Mouse (Mus musculus) kidney, adult 9 months (tissue): ENCODE measurements at regions not wholly inside any gene's neighbourhood (a gene's known extent, or its start where the extent isn't known, plus 50 kb on each side); places are given as distances from the start of the nearest gene placed in this dataset.

ENCODE experiments used
- DNase-seq: peaks from one replicate; pipeline ENCODE4 v3.0.0; 2022

DNA sequence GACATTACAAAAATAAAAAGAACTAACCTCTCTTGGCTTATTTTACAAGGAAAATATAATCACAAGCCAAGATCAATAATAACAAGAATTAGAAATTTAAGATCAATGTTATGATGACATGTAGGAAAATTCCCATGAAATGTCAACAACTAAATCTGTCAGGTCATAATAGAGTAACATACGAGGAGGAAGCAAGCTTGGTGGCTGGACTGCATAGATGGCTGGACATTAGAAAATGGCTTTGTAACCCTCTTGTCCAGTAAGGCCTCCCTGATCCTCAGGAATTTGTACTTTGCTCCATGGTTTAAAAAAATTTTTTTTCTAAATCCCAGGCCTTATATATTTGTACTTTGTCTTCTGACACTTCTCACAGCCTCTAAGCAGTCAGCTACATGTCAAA is 132.7 kb upstream of the Aoah start:
- peak; percentile 21 for DNase-seq

DNA sequence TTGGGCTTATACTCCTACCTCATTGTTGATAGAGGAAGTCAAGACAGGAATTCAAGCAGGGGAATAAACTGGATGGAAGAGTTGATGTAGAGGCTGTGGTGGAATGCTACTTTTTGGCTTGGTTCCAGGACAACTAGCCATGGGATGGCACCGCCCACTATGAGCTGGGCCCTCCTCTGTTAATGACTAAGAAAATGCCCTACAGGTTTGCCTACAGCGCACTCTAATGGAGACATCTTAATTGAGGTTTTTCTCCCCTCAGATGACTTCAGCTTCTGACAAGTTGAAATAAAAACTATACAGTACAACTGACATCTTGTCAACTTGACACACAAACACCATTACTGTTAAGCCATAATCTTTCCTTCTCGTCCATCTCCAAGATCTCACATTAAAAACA is 115.2 kb upstream of the Aoah start:
- no peak for DNase-seq

DNA sequence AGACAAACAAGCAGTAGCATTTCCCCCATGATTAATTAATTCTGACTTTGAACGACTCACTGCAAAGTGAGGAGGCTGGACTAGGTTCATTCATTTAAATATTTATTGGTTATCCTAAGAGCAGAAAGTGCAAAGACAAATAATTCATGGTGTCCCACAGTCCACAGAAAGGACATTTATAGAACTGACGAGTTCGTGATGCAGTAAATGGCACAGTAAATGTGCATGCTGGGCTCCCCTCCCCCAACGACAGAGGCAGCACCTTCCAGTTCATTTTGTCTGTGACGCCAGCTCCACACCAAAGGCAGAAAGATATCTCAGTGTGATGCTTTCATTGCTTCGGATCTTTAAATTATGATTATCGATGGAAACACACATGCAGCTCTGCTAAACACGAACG is 107.0 kb upstream of the Aoah start:
- no peak for DNase-seq

DNA sequence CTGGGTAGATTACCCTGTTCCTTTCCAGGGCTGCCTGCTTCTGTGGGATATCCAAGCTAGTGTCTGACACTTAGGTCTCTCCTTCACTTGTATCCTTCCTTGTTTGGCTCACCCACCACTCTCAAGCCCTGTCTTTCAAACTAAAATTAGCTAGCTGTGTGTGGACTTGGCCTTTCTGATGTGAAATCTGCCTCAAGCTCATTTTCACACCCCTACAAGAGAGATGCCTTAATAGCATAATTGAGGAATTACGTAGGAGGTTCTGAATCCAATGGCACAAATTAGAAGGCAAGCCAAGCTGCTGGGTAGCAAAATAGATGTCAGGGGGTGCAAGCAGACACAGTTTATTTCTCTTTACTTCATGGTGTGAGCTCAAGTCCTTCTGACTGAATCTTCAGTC is 106.5 kb upstream of the Aoah start:
- DNase-seq, result no peak

DNA sequence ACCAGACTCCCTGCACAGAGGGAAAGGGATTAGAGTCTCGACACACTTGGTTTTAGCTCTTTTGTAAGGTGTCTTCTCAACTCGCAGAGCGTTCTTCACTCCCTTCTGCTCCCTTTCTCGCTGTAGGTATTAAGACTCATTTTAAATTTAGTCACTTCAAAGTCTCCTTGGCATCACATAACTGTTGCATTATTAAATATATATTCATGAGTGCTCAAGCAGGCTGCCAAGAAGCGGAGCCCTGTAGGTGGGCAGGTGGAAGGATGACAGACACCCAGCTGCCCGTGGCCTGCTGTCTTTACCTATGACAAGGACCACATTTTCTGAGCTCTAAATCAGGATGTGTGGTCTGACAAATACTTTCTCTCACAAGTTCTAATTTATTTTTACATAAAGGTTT is 82.4 kb upstream of the Aoah start:
- no peak for DNase-seq

DNA sequence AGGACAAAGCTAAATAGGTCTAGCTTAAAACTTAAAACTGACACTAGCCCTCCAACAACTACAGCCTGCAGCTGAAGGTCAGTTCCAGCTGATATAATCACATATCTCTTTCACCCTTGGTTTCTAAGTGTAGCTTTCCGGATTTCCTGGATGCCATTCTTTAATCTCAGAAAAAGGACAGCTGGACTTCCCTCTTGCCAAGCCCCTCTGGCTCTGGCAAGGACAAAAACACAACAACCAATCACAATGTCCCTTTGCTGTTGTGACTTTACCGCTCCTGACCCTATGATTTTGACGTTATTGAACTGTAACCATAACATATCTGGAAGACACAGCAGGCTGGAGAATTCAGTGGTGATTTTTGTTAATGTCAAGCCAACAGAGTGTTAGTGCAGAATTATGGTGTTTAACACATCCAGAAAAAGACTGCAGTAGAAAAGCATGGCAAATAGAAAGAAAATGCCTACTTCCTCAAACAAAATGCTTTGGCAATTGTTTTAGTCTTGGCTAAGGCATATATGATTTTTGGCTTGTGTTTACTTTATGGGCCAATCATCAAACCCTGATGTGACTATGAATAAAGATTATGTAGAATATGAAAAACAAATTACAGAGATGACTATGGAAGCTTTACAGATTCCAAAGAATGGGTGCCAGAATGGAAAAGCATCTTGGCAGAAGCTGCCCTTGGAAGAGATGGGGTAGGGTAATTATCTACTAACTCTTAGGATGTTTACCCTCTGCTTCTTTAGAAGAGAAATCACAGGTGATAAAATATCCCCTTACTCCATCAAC is 70.4 kb upstream of the Aoah start:
- no peak for DNase-seq

DNA sequence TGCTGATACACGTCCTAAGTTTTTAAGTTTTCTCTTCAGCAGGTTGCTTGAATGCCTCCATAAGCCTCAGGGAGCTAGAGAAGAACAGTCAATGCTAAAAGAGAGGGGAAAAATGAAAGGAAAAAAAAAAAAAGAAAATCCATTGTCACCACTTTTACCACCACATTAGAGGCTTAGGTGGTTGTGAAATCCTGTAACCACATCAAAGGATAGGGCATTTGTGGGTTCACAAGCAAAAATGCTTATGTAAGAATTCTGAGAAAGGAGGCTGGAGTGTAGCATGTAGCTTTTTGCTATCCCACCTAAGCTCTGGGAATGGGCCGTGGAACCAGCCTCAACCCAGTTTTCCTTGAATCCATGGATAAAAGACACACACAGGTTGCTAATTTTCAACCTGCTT is 69.5 kb upstream of the Aoah start:
- no peak for DNase-seq

DNA sequence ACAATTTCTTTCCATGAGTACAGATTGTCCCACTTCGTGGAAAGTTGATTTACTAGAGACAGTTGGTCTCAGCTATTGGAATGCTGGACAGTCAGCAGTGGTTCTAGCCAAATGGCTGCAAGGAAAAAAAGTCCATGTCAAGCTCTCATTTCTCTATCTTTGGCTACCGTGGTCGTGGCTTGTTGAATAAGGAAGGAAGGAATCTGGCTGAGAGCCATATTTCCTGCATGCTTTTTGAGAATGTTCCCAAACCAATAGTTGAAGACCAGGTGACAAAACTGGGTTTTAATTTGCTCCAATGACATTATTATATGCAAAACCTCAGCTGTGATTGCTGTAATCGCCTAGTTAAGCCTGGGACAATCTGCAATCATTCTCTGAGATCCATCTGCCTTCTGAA is 68.4 kb upstream of the Aoah start:
- DNase-seq, result no peak

DNA sequence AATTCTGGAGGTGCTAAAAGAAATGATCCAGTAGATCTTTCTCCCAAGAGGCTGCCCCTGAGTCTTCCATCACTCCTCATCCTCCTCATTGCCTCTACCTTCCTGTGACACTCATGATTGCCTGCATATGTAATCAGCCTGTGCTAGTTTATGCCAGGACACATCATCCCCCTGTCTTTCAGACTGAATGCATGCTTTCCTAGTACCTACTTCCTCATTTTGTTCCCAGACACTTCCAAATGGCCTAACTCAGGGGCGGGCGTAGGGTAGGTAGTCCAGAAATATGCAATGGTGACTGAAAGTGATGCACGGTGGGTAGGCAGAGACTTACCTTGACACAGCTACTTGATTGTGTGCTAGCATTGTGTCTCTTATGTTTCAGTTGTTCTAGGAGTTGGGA is 65.8 kb upstream of the Aoah start:
- DNase-seq, result no peak

DNA sequence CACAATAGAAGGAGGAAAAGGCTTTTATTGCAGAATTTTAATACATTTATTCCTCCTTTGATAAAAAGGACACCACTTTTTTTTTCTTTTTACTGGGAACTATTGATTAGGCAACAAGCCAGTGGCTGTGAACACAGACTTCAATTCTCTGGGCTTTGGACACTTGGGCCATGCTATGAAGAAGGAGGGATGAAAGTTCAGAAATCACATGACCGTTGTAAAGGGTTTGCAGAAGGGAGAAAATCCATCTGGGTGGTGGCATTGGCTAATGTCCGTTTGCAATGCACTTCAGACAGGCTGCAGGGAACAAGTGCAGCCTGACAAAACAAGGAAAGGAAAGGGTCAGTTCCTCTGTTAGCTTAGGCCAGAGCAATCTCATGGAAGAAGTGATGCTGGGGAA is 60.9 kb upstream of the Aoah start:
- peak; percentile 37 for DNase-seq

DNA sequence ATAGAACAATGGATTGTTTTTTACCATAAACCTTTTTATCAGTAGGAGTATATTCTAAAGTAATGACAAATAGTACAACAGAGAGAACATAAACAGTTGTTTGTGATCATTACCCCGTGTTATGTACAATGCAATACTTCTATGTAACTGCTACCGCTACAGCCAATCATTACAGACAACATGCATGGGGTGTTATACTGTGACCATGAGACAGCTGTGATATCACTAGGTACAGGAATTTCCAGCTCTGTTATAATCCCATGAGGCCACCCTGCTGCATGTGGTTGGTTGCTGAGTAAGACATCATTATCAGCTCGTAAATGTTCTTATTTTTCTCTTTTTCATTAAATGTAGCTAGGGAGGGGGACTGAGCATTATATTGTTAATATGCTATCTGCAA is 59.6 kb upstream of the Aoah start:
- no peak for DNase-seq

DNA sequence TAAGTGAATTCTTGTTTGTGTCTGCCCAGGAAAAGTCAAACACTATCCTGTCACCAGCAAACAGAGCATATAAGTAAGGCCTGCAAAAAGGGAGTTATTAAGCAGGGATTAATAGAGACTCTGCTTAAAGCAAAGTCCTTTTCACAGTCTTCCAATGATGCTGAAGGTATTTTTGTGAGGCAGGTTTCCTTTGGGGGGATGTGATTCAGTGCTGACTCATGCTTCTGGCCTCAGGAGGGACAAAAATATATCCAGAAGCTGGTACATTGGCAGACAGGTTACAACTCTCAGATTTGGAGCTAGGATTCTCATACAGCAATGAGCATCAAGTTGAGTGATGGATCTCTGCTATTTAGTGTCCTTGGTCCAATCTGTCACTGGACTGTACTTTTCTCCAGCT is 57.3 kb upstream of the Aoah start:
- DNase-seq, result no peak
